11 mouse cellular contexts compared by ENCODE assay signal in the genomic region with DNA sequence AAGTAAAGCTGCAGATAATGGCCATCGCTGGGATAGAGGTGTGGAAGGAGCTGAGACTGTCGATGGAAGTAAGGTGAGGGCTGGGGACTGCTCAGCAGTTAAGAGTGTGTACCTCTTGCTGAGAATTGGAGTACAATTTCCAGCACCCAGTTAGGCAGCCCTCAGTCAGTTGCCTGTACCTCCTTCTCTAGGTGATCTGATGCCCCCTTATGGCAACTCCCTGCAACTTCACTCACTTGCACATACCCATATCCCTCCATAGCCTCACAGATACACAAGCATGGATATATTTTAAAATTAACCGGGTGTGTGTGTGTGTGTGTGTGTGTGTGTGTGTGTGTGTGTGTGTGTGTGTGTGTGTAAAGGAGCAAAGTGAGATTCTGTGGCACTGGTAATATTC. TPM values are rescaled to one million over a fixed set of nuclear protein-coding genes. Genes with fewer than 3 reads are reported as not detected.
DNase-seq lines count a peak whose midpoint lies in the region; ATAC-seq and TF ChIP-seq lines count a peak whose summit lies in the region.
"Had no signal": no experiment of that assay in that cellular context is flagged by ENCODE, and none has a peak within 500 bp of the region (broad histone marks: within the 10 kb centered on the region; RNA-seq: fewer than 3 reads in every experiment).

No protein-coding gene starts in this region.

- no peaks in the 10 kb centered on the region for H3K36me3 ChIP-seq in intestine, postnatal 0 days (ENCODE audit: control insufficient read depth, insufficient read depth)
- H3K36me3 ChIP-seq in intestine, embryonic 16.5 days (ENCODE audit: control insufficient read depth, insufficient read depth, low read length): no peaks in the 10 kb centered on the region
- no peaks in the 10 kb centered on the region for H3K36me3 ChIP-seq in MEL (ENCODE audit: control insufficient read depth in 1 of 2, insufficient read depth in 2 of 2, low read length in 2 of 2)
- no peaks in the 10 kb centered on the region for H3K36me3 ChIP-seq in liver, embryonic 14.5 days (replicated peaks; ENCODE audit: control insufficient read depth, insufficient read depth, low read depth)
- no peaks in the 10 kb centered on the region for H3K36me3 ChIP-seq in forebrain, embryonic 11.5 days (ENCODE audit: control insufficient read depth, insufficient read depth, low read length)
- no peaks in the 10 kb centered on the region for H3K36me3 ChIP-seq in forebrain, embryonic 10.5 days (replicated peaks)
- H3K36me3 ChIP-seq: hindbrain, embryonic 15.5 days had no signal

- H3K4me1 ChIP-seq in intestine, postnatal 0 days (replicated peaks; ENCODE audit: control insufficient read depth, insufficient read depth, low read length): no peaks in the 10 kb centered on the region
- H3K4me1 ChIP-seq in intestine, embryonic 16.5 days (ENCODE audit: control insufficient read depth, insufficient read depth, low read length): no peaks in the 10 kb centered on the region
- no peaks in the 10 kb centered on the region for H3K4me1 ChIP-seq in MEL (ENCODE audit: control insufficient read depth in 1 of 2, insufficient read depth in 2 of 2, low read length in 2 of 2)
- no peaks in the 10 kb centered on the region for H3K4me1 ChIP-seq in liver, embryonic 14.5 days (replicated peaks; ENCODE audit: control insufficient read depth in 2 of 2, insufficient read depth in 2 of 2, low read length in 1 of 2)
- no peaks in the 10 kb centered on the region for H3K4me1 ChIP-seq in forebrain, embryonic 11.5 days (replicated peaks; ENCODE audit: control insufficient read depth, insufficient read depth, low read length)
- H3K4me1 ChIP-seq in forebrain, embryonic 10.5 days: no peaks in the 10 kb centered on the region
- H3K4me1 ChIP-seq: hindbrain, embryonic 15.5 days had no signal

- 77% methylated on average over 3 of the region's 3 CpGs for WGBS in intestine, postnatal 0 days
- WGBS in intestine, embryonic 16.5 days: 92% methylated on average over 3 of the region's 3 CpGs
- 66% methylated on average over 3 of the region's 3 CpGs for WGBS in liver, embryonic 14.5 days (ENCODE audit: insufficient replicate concordance)
- WGBS in forebrain, embryonic 11.5 days: 84% methylated on average over 3 of the region's 3 CpGs
- 84% methylated on average over 3 of the region's 3 CpGs for WGBS in forebrain, embryonic 10.5 days

- H3K27ac ChIP-seq in intestine, postnatal 0 days (ENCODE audit: low read depth, low read length): no peak overlapping the region
- H3K27ac ChIP-seq in intestine, embryonic 16.5 days (ENCODE audit: low read length): no peak overlapping the region
- H3K27ac ChIP-seq in MEL (ENCODE audit: control insufficient read depth, low read depth, low read length): no peak overlapping the region
- H3K27ac ChIP-seq in liver, embryonic 14.5 days: no peak overlapping the region
- H3K27ac ChIP-seq in forebrain, embryonic 11.5 days (ENCODE audit: low read depth, low read length): no peak overlapping the region
- no peak overlapping the region for H3K27ac ChIP-seq in forebrain, embryonic 10.5 days
- H3K27ac ChIP-seq: hindbrain, embryonic 15.5 days had no signal

- no peaks in the 10 kb centered on the region for H3K27me3 ChIP-seq in intestine, postnatal 0 days (replicated peaks; ENCODE audit: control insufficient read depth, insufficient read depth, low read length)
- no peaks in the 10 kb centered on the region for H3K27me3 ChIP-seq in intestine, embryonic 16.5 days (replicated peaks; ENCODE audit: control insufficient read depth, insufficient read depth, low read length)
- H3K27me3 ChIP-seq in MEL (ENCODE audit: control insufficient read depth in 1 of 2, insufficient read depth in 2 of 2, low read length in 2 of 2): no peaks in the 10 kb centered on the region; a peak in 1 of 4 replicates
- no peaks in the 10 kb centered on the region for H3K27me3 ChIP-seq in liver, embryonic 14.5 days (ENCODE audit: control insufficient read depth, insufficient read depth, low read length)
- no peaks in the 10 kb centered on the region for H3K27me3 ChIP-seq in forebrain, embryonic 11.5 days (ENCODE audit: control insufficient read depth, insufficient read depth, low read length)
- no peaks in the 10 kb centered on the region for H3K27me3 ChIP-seq in forebrain, embryonic 10.5 days (ENCODE audit: poor library complexity, severe bottlenecking)
- H3K27me3 ChIP-seq: hindbrain, embryonic 15.5 days had no signal

- TF ChIP-seq RAD21 in MEL (IDR thresholded peaks at IDR 0.05; ENCODE audit: low read depth, low read length): peak; percentile 64

- DNase-seq in 3T3-L1 (ENCODE audit: low read depth, low spot score) (peak; percentile 42), MEL (ENCODE audit: low read depth, low spot score) (peak; percentile 65)
- peak in 2 of 3 experiments; percentile 6 to 12 for DNase-seq in liver, embryonic 14.5 days (ENCODE audit: low read depth in 3 of 3, low spot score in 3 of 3)
- DNase-seq in neural tube, embryonic 10.5 days (ENCODE audit: extremely low spot score, low spot score): no peak
- DNase-seq in forebrain, embryonic 11.5 days (ENCODE audit: low spot score): no peak
- no peak for DNase-seq in forebrain, embryonic 10.5 days (ENCODE audit: extremely low spot score, low spot score)
- DNase-seq: cerebellum, adult 11 months had no signal

- no peak for TF ChIP-seq POLR2A in MEL (IDR thresholded peaks at IDR 0.05; ENCODE audit: control insufficient read depth in 1 of 2, insufficient read depth in 1 of 2, low read depth in 1 of 2, low read length in 2 of 2, poor library complexity in 1 of 2)

- no peaks in the 10 kb centered on the region for H3K9me3 ChIP-seq in intestine, postnatal 0 days (ENCODE audit: control insufficient read depth)
- no peaks in the 10 kb centered on the region for H3K9me3 ChIP-seq in intestine, embryonic 16.5 days (ENCODE audit: control insufficient read depth, low read length)
- H3K9me3 ChIP-seq in MEL (replicated peaks; ENCODE audit: insufficient read depth, low read length): no peaks in the 10 kb centered on the region
- H3K9me3 ChIP-seq in liver, embryonic 14.5 days (ENCODE audit: control insufficient read depth, low read length): no peaks in the 10 kb centered on the region
- no peaks in the 10 kb centered on the region for H3K9me3 ChIP-seq in forebrain, embryonic 11.5 days (ENCODE audit: control insufficient read depth, low read length)
- no peaks in the 10 kb centered on the region for H3K9me3 ChIP-seq in forebrain, embryonic 10.5 days
- H3K9me3 ChIP-seq: hindbrain, embryonic 15.5 days had no signal

- ATAC-seq in intestine, postnatal 0 days: no peak
- ATAC-seq in intestine, embryonic 16.5 days: no peak
- ATAC-seq in liver, embryonic 14.5 days (ENCODE audit: insufficient read depth): no peak
- no peak for ATAC-seq in forebrain, embryonic 11.5 days (replicated peaks; ENCODE audit: low FRiP score)

- TF ChIP-seq EP300 in MEL (IDR thresholded peaks at IDR 0.05; ENCODE audit: low read depth in 1 of 2, low read length in 2 of 2): no peak
- no peak for TF ChIP-seq EP300 in liver, embryonic 14.5 days (IDR thresholded peaks at IDR 0.05; ENCODE audit: low read depth)

- no peak overlapping the region for H3K9ac ChIP-seq in intestine, postnatal 0 days (ENCODE audit: low read depth, low read length)
- H3K9ac ChIP-seq in intestine, embryonic 16.5 days (ENCODE audit: low read depth, low read length): no peak overlapping the region
- no peak overlapping the region for H3K9ac ChIP-seq in MEL (ENCODE audit: control insufficient read depth, low read depth, low read length, poor library complexity, severe bottlenecking)
- no peak overlapping the region for H3K9ac ChIP-seq in liver, embryonic 14.5 days (replicated peaks)
- no peak overlapping the region for H3K9ac ChIP-seq in forebrain, embryonic 11.5 days (ENCODE audit: low read length)
- H3K9ac ChIP-seq: hindbrain, embryonic 15.5 days had no signal

- H3K4me3 ChIP-seq in intestine, postnatal 0 days (ENCODE audit: low read depth, low read length): no peak overlapping the region
- no peak overlapping the region for H3K4me3 ChIP-seq in intestine, embryonic 16.5 days (ENCODE audit: low read length)
- H3K4me3 ChIP-seq in MEL (ENCODE audit: control insufficient read depth in 1 of 2, insufficient read depth in 1 of 2, low read depth in 2 of 2, low read length in 2 of 2): no peak overlapping the region
- no peak overlapping the region for H3K4me3 ChIP-seq in liver, embryonic 14.5 days (ENCODE audit: insufficient read depth in 1 of 2, low read depth in 2 of 2, low read length in 2 of 2)
- no peak overlapping the region for H3K4me3 ChIP-seq in forebrain, embryonic 11.5 days (ENCODE audit: low read depth, low read length)
- no peak overlapping the region for H3K4me3 ChIP-seq in forebrain, embryonic 10.5 days
- H3K4me3 ChIP-seq: hindbrain, embryonic 15.5 days had no signal

- no peaks in the 10 kb centered on the region for H3K79me2 ChIP-seq in MEL (ENCODE audit: control insufficient read depth, insufficient read depth, low read length, poor library complexity)

- H3K4me2 ChIP-seq in intestine, postnatal 0 days (replicated peaks; ENCODE audit: low read depth): no peak overlapping the region
- no peak overlapping the region for H3K4me2 ChIP-seq in intestine, embryonic 16.5 days (ENCODE audit: low read depth, low read length)
- H3K4me2 ChIP-seq in liver, embryonic 14.5 days (ENCODE audit: low read depth): no peak overlapping the region
- H3K4me2 ChIP-seq in forebrain, embryonic 11.5 days (ENCODE audit: low read depth, low read length, severe bottlenecking): no peak overlapping the region
- H3K4me2 ChIP-seq: hindbrain, embryonic 15.5 days; midbrain, embryonic 11.5 days had no signal

- peak; percentile 62 for TF ChIP-seq CTCF in intestine, postnatal 0 days (IDR thresholded peaks at IDR 0.05; ENCODE audit: low read depth)
- peak; percentile 46 to 66 (median 51) for TF ChIP-seq CTCF in MEL (IDR thresholded peaks at IDR 0.05 in 2 of 3, conservative IDR thresholded peaks at IDR 0.05 in 1 of 3; ENCODE audit: control insufficient read depth in 1 of 3, insufficient read depth in 1 of 3, low read depth in 2 of 3, low read length in 3 of 3, poor library complexity in 1 of 3, severe bottlenecking in 1 of 3)
- peak; percentile 50 for TF ChIP-seq CTCF in liver, embryonic 14.5 days (IDR thresholded peaks at IDR 0.05; ENCODE audit: low read depth)

RNA-seq across cellular contexts. Expression of gene Ino80, which starts 34.8 kb away (rescaled TPM):
- polyA plus RNA-seq in intestine, postnatal 0 days (2015; fragmentation: Nextera tagmentation; extraction: Ambion mirVana): 2.4 and 2.6 TPM in 2 replicates
- 3.2 and 3.4 TPM in 2 replicates for polyA plus RNA-seq in intestine, embryonic 16.5 days (2015; fragmentation: Nextera tagmentation; extraction: Ambion mirVana)
- total RNA-seq in MEL (2012; rRNA removed): 13.9 and 16.3 TPM in 2 replicates
- 10 to 100 TPM; 23.1 to 37.9 TPM for polyA plus RNA-seq in MEL (2012; ENCODE audit: insufficient read depth in 1 of 2, insufficient read length in 2 of 2, low read depth in 1 of 2, low replicate concordance in 2 of 2, missing spikeins in 1 of 2)
- polyA plus RNA-seq in liver, embryonic 14.5 days (2012; rRNA removed): 3.3 and 4.4 TPM in 2 replicates
- polyA plus RNA-seq in liver, embryonic 14.5 days (2014; fragmentation: Nextera tagmentation; extraction: Ambion mirVana): 1.8 and 2.0 TPM in 2 replicates
- 6.2 and 6.5 TPM in 2 replicates for polyA plus RNA-seq in forebrain, embryonic 11.5 days (2014; fragmentation: Nextera tagmentation; extraction: Ambion mirVana)
- polyA plus RNA-seq in forebrain, embryonic 10.5 days (2016; fragmentation: Nextera tagmentation; extraction: Ambion mirVana): 4.1 and 4.6 TPM in 2 replicates

RNA-seq across cellular contexts. Expression of gene Exd1, which starts 35.1 kb away (rescaled TPM):
- 0.38 TPM in 2 replicates for polyA plus RNA-seq in intestine, postnatal 0 days (2015; fragmentation: Nextera tagmentation; extraction: Ambion mirVana)
- 0.36 and 0.39 TPM in 2 replicates for polyA plus RNA-seq in intestine, embryonic 16.5 days (2015; fragmentation: Nextera tagmentation; extraction: Ambion mirVana)
- total RNA-seq in MEL (2012; rRNA removed): 0.27 and 0.29 TPM in 2 replicates
- polyA plus RNA-seq in MEL (2012; ENCODE audit: insufficient read depth in 1 of 2, insufficient read length in 2 of 2, low read depth in 1 of 2, low replicate concordance in 2 of 2, missing spikeins in 1 of 2): under 1 TPM in 1 of 2 experiments, not detected in 1; 0.88 TPM
- 0.11 and 0.12 TPM in 2 replicates for polyA plus RNA-seq in liver, embryonic 14.5 days (2012; rRNA removed)
- 0.14 and 0.15 TPM in 2 replicates for polyA plus RNA-seq in liver, embryonic 14.5 days (2014; fragmentation: Nextera tagmentation; extraction: Ambion mirVana)
- 0.13 and 0.59 TPM in 2 replicates for polyA plus RNA-seq in forebrain, embryonic 11.5 days (2014; fragmentation: Nextera tagmentation; extraction: Ambion mirVana)
- 0.73 and 0.82 TPM in 2 replicates for polyA plus RNA-seq in forebrain, embryonic 10.5 days (2016; fragmentation: Nextera tagmentation; extraction: Ambion mirVana)

RNA-seq across cellular contexts. Expression of gene Chp1, which starts 35.2 kb away (rescaled TPM):
- polyA plus RNA-seq in intestine, postnatal 0 days (2015; fragmentation: Nextera tagmentation; extraction: Ambion mirVana): 73.2 and 76.1 TPM in 2 replicates
- polyA plus RNA-seq in intestine, embryonic 16.5 days (2015; fragmentation: Nextera tagmentation; extraction: Ambion mirVana): 56.7 and 60.6 TPM in 2 replicates
- 32.5 and 35.4 TPM in 2 replicates for total RNA-seq in MEL (2012; rRNA removed)
- polyA plus RNA-seq in MEL (2012; ENCODE audit: insufficient read depth in 1 of 2, insufficient read length in 2 of 2, low read depth in 1 of 2, low replicate concordance in 2 of 2, missing spikeins in 1 of 2): 10 to 100 TPM in 1 of 2 experiments, not detected in 1; 74.8 TPM
- polyA plus RNA-seq in liver, embryonic 14.5 days (2012; rRNA removed): 28.1 and 31.3 TPM in 2 replicates
- 47.5 and 49.3 TPM in 2 replicates for polyA plus RNA-seq in liver, embryonic 14.5 days (2014; fragmentation: Nextera tagmentation; extraction: Ambion mirVana)
- 56.6 and 61.0 TPM in 2 replicates for polyA plus RNA-seq in forebrain, embryonic 11.5 days (2014; fragmentation: Nextera tagmentation; extraction: Ambion mirVana)
- 50.6 and 51.5 TPM in 2 replicates for polyA plus RNA-seq in forebrain, embryonic 10.5 days (2016; fragmentation: Nextera tagmentation; extraction: Ambion mirVana)

Comparison
In these comparisons a context has a peak if more than half of its experiments do, and no peak if none do; other contexts are left out.
1. DNase-seq: peak in 3T3-L1 (single experiment), MEL (single experiment) and liver, embryonic 14.5 days (2 of 3); none in neural tube, embryonic 10.5 days (single experiment), forebrain, embryonic 11.5 days (single experiment) and forebrain, embryonic 10.5 days (single experiment).
2. Peak in every context shown above with its lines, with median percentiles within 50 percentile points of each other: CTCF ChIP-seq.